Mouse (Mus musculus): ENCODE results near the gene Dlx5. TPM values are rescaled to one million over a fixed set of nuclear protein-coding genes. Genes with fewer than 3 reads are reported as not detected.

The Dlx5 gene
- polyA plus RNA-seq, 1 experiment from 2014 or later, result 91.5 TPM

GRCm38 (mm10) chr6:6875136-6875535 lies 6.7 kb downstream of the Dlx5 start:
- H3K4me3 ChIP-seq, result peak overlapping the region; percentile 67
- H3K4me1 ChIP-seq, result 0 out of 2 replicates have a peak, but pooled peaks cover 4% of the 10 kb centered on the region
- H3K36me3 ChIP-seq (ENCODE audit: poor library complexity, severe bottlenecking), result no peaks in the 10 kb centered on the region
- no peak for ATAC-seq
- no peaks in the 10 kb centered on the region for H3K9me3 ChIP-seq (replicated peaks)
- 1% methylated on average over 11 of the region's 11 CpGs for WGBS
- peak overlapping the region; percentile 94 for H3K9ac ChIP-seq
- peak overlapping the region; percentile 81 for H3K4me2 ChIP-seq
- H3K27me3 ChIP-seq, result peaks cover 93% of the 10 kb centered on the region
- H3K27ac ChIP-seq, result peak overlapping the region; percentile 96

- H3K27ac ChIP-seq, result peak overlapping the region; percentile 96
- no peaks in the 10 kb centered on the region for H3K9me3 ChIP-seq (replicated peaks)
- H3K27me3 ChIP-seq, result peaks cover 94% of the 10 kb centered on the region
- peak overlapping the region; percentile 67 for H3K4me3 ChIP-seq
- peak overlapping the region; percentile 81 for H3K4me2 ChIP-seq
- H3K9ac ChIP-seq, result peak overlapping the region; percentile 94
- 1% methylated on average over 23 of the region's 25 CpGs for WGBS
- 0 out of 2 replicates have a peak, but pooled peaks cover 4% of the 10 kb centered on the region for H3K4me1 ChIP-seq
- ATAC-seq, result peak; percentile 34
- no peaks in the 10 kb centered on the region for H3K36me3 ChIP-seq (ENCODE audit: poor library complexity, severe bottlenecking)
These were observed 7.7 kb downstream of the Dlx5 start for GRCm38 (mm10) chr6:6874073-6874771.

- H3K27me3 ChIP-seq, result peaks cover 93% of the 10 kb centered on the region
These were observed 8.3 kb downstream of the Dlx5 start for GRCm38 (mm10) chr6:6873476-6874072.

GRCm38 (mm10) chr6:6872873-6873272 lies 9.0 kb downstream of the Dlx5 start:
- Histone ChIP-seq H3K4me1 (no peaks in the 10 kb centered on the region), H3K9me3 (replicated peaks) (no peaks in the 10 kb centered on the region), H3K9ac (peak overlapping the region; percentile 94), H3K4me2 (peak overlapping the region; percentile 81), H3K27me3 (peaks cover 92% of the 10 kb centered on the region), H3K4me3 (peak overlapping the region; percentile 67), H3K36me3 (ENCODE audit: poor library complexity, severe bottlenecking) (no peaks in the 10 kb centered on the region), H3K27ac (peak overlapping the region; percentile 96)
- no peak for ATAC-seq
- WGBS, result 2% methylated on average over 5 of the region's 5 CpGs

More at GRCm38 (mm10) chr6:6873476-6874072, 8.3 kb downstream of the Dlx5 start:
- peak overlapping the region; percentile 81 for H3K4me2 ChIP-seq
- no peak for ATAC-seq
- H3K9ac ChIP-seq, result peak overlapping the region; percentile 94
- 0 out of 2 replicates have a peak, but pooled peaks cover 2% of the 10 kb centered on the region for H3K4me1 ChIP-seq
- H3K9me3 ChIP-seq (replicated peaks), result no peaks in the 10 kb centered on the region
- H3K4me3 ChIP-seq, result peak overlapping the region; percentile 67
- under 1% methylated on average over 19 of the region's 19 CpGs for WGBS
- peak overlapping the region; percentile 96 for H3K27ac ChIP-seq
- no peaks in the 10 kb centered on the region for H3K36me3 ChIP-seq (ENCODE audit: poor library complexity, severe bottlenecking)

- 4% methylated on average over 5 of the region's 5 CpGs for WGBS
- H3K36me3 ChIP-seq (ENCODE audit: poor library complexity, severe bottlenecking), result no peaks in the 10 kb centered on the region
- H3K27ac ChIP-seq, result peak overlapping the region; percentile 96
- peak; percentile 6; the same call in 1 of the 2 replicates for ATAC-seq
- H3K4me2 ChIP-seq, result peak overlapping the region; percentile 81
- peak overlapping the region; percentile 94; the same call in 1 of the 2 replicates for H3K9ac ChIP-seq
- no peaks in the 10 kb centered on the region for H3K4me1 ChIP-seq
- H3K9me3 ChIP-seq (replicated peaks), result no peaks in the 10 kb centered on the region
- peaks cover 87% of the 10 kb centered on the region for H3K27me3 ChIP-seq
- peak overlapping the region; percentile 43 for H3K4me3 ChIP-seq
These were observed 10.2 kb downstream of the Dlx5 start for GRCm38 (mm10) chr6:6871692-6872091.

GRCm38 (mm10) chr6:6870876-6871420 lies 10.9 kb downstream of the Dlx5 start:
- no peaks in the 10 kb centered on the region for H3K36me3 ChIP-seq (ENCODE audit: poor library complexity, severe bottlenecking)
- peak overlapping the region; percentile 68 for H3K9ac ChIP-seq
- 1% methylated on average over 7 of the region's 7 CpGs for WGBS
- no peaks in the 10 kb centered on the region for H3K4me1 ChIP-seq
- H3K27ac ChIP-seq, result peak overlapping the region; percentile 96
- no peak for ATAC-seq
- peaks cover 86% of the 10 kb centered on the region for H3K27me3 ChIP-seq
- H3K9me3 ChIP-seq (replicated peaks), result no peaks in the 10 kb centered on the region
- H3K4me3 ChIP-seq, result peak overlapping the region; percentile 43
- peak overlapping the region; percentile 45 for H3K4me2 ChIP-seq

- 2% methylated on average over 10 of the region's 11 CpGs for WGBS
- Histone ChIP-seq H3K4me1 (no peaks in the 10 kb centered on the region), H3K27ac (peak overlapping the region; percentile 96), H3K4me3 (peak overlapping the region; percentile 43), H3K9ac (peak overlapping the region; percentile 68), H3K4me2 (peak overlapping the region; percentile 45), H3K27me3 (peaks cover 86% of the 10 kb centered on the region), H3K9me3 (replicated peaks) (no peaks in the 10 kb centered on the region), H3K36me3 (ENCODE audit: poor library complexity, severe bottlenecking) (no peaks in the 10 kb centered on the region)
- ATAC-seq, result peak; percentile 22
These were observed 11.7 kb downstream of the Dlx5 start for GRCm38 (mm10) chr6:6869961-6870800.

GRCm38 (mm10) chr6:6869041-6869685 lies 12.7 kb downstream of the Dlx5 start:
- Histone ChIP-seq H3K9ac (peak overlapping the region; percentile 66), H3K9me3 (replicated peaks) (no peaks in the 10 kb centered on the region), H3K4me3 (peak overlapping the region; percentile 35), H3K27ac (peak overlapping the region; percentile 88), H3K36me3 (ENCODE audit: poor library complexity, severe bottlenecking) (no peaks in the 10 kb centered on the region), H3K27me3 (peaks cover 86% of the 10 kb centered on the region), H3K4me1 (no peaks in the 10 kb centered on the region), H3K4me2 (peak overlapping the region; percentile 22)
- 2% methylated on average over 13 of the region's 13 CpGs for WGBS
- ATAC-seq, result peak; percentile 36

- no peak for ATAC-seq
- H3K36me3 ChIP-seq (ENCODE audit: poor library complexity, severe bottlenecking), result no peaks in the 10 kb centered on the region
- no peaks in the 10 kb centered on the region for H3K9me3 ChIP-seq (replicated peaks)
- whole genome bisulfite sequencing, result under 1% methylated on average over 9 of the region's 9 CpGs
- peak overlapping the region; percentile 98 for H3K27ac ChIP-seq
- H3K4me2 ChIP-seq, result peak overlapping the region; percentile 70
- peak overlapping the region; percentile 75 for H3K9ac ChIP-seq
- peaks cover 86% of the 10 kb centered on the region for H3K27me3 ChIP-seq
- H3K4me1 ChIP-seq, result peaks cover 19% of the 10 kb centered on the region
- H3K4me3 ChIP-seq, result peak overlapping the region; percentile 60
These were observed 14.9 kb downstream of the Dlx5 start for GRCm38 (mm10) chr6:6867031-6867430.

GRCm38 (mm10) chr6:6864441-6865440 lies 17.1 kb downstream of the Dlx5 start:
- 2% methylated on average over 36 of the region's 36 CpGs for WGBS
- peaks cover 31% of the 10 kb centered on the region for H3K4me1 ChIP-seq
- peak overlapping the region; percentile 60 for H3K4me3 ChIP-seq
- peak overlapping the region; percentile 94 for H3K9ac ChIP-seq
- no peaks in the 10 kb centered on the region for H3K36me3 ChIP-seq (ENCODE audit: poor library complexity, severe bottlenecking)
- H3K27me3 ChIP-seq, result peaks cover 85% of the 10 kb centered on the region
- H3K9me3 ChIP-seq (replicated peaks), result no peaks in the 10 kb centered on the region
- peak overlapping the region; percentile 98 for H3K27ac ChIP-seq
- ATAC-seq, result no peak
- H3K4me2 ChIP-seq, result peak overlapping the region; percentile 70

Data from forebrain, embryonic 13.5 days (tissue).